Mouse (Mus musculus) fibroblast of lung, adult 2 months (primary cell): Measurements from ENCODE around the gene Cnnm2.
A peak's percentile ranks its signal among the peaks of the same experiment; 100 is the strongest.
"Not testable (repeated sequence)": the region's sequence is repeated elsewhere in the genome, so short reads cannot be mapped to it uniquely, and the experiment has no call there.

Experiments
- DNase-seq: peaks from one replicate; pipeline ENCODE4 v3.0.0-alpha.2; 2011; ENCODE audit warnings: low read depth

Cnnm2 gene

DNA sequence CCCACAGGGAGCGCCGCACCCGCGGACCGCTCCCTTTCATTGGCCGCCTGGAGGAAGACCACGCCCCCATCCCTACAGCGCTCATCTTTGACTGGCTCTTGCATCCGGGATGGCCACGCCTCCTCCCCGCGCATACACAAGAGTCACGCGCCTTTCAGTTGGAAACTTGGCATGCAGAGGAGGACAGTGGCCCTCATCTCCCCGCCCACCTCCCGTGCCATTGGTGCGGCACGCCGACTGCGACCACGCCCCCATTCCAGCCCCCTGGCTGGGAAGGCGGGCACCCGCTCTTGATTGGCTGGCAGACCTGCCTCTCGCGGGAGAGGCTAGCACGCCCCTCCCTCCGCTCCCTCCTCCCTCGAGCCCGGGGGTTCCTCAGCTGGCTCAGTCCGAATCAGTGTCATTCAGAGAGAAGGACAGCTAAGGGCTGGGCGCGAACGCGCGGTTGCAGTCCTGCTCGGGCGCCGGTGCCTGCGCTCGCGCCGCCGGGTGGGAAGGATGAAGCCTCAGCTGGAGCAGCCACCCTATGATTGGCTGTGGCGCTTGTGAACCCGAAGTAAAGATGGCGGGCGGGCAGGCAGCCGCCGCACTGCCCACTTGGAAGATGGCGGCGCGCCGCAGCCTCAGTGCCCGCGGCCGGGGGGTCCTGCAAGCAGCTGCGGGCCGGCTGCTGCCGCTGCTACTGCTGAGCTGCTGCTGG lies at the start of gene Cnnm2:
Cnnm2 (plus strand) TSS at position 350 of the 700 bp plus-strand sequence.
- DNase-seq: peak; percentile 99

DNA sequence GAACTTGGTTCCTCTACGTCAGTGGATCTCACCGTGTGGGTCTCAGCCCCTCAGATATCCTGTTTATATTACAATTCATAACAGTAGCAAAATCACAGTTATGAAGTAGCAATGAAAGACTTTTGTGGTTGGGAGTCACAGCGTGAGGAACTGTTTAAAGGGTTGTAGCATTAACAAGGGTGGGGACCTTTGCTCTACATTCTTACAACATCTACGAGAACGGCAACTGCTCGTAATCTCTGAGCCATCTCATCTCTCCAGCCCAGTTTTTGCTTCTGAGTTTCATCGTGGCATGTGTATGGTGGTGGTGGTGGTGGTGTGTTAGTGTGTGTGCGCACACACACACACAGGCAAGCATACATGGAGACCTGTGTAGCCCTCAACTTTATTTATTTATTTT lies 47.2 kb upstream of the Cnnm2 start:
- no peak for DNase-seq

DNA sequence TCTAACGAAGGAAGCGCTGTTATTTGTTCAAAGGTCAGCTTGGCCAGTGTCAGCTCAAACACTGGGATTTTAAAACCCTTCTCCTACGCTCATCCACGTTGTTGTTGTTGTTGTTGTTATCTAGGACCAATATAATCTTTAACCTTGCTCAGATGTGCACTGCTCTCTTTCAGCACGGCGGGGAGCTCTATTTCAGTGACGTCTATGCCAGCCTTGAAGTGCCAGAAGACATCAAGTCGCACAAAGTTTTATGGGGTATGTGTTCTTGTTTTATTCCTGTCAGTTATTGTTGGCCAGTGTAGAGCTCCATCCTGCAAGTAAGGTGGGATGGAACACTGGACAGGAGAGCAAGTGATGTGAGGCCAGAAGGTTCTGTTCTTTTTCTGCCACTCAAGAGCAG lies 46.4 kb upstream of the Cnnm2 start:
- DNase-seq: no peak

DNA sequence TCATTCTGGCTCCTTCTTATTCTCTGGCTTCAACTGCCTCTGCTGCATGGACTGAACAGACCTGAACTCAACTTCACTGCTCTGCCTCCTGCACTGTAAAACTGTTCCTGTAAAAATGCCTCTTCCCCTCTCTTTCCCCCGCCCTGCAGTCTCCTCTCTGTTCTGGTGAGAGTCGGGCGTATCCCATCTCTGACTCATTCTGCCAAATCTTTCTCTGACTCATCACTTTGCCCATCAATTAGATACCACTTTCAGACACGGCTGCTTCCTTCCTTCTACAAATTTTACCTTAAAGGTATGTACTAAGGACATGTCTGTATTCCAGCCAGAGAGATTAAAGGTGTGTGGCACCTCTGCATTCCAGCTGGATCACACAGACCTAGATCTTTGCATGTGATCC lies 43.2 kb upstream of the Cnnm2 start:
- no peak for DNase-seq

DNA sequence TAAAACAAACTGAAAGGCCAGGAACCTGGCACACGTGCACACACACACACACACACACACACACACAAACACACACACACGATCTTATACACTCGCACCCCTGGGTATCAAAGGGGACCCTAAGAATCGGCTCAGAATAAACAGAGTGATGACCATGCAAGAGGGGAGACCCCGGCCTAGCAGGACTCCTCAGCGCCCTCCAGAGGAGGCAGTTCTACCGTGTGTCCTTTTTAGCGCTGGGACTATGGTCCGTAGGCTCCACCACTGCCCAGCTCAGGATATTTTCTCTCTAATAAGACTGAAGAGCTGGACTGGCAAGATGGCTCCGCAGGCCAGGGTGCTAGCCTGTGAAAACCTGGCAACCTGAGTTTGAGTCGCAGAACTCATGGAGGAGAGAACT lies 37.0 kb upstream of the Cnnm2 start:
- no peak for DNase-seq

DNA sequence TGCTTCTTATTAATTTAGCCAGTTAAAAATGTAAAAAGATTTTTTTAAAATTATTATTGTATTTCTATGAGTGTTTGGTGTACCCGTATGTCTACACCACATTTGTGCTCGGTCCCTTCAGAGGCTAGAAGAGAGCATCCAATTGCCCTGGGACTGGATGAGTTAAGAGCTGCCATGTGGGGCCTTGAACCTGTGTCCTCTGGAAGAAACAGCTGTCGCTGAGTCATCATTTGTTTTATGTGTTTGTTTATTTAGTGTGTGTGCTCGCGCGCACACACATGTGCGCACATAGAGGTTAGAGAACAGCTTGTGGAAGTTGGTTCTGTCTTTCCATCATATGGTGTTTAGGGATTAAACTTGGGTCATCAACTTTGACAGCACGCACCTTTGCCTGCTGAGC lies 35.3 kb upstream of the Cnnm2 start:
- no peak for DNase-seq

DNA sequence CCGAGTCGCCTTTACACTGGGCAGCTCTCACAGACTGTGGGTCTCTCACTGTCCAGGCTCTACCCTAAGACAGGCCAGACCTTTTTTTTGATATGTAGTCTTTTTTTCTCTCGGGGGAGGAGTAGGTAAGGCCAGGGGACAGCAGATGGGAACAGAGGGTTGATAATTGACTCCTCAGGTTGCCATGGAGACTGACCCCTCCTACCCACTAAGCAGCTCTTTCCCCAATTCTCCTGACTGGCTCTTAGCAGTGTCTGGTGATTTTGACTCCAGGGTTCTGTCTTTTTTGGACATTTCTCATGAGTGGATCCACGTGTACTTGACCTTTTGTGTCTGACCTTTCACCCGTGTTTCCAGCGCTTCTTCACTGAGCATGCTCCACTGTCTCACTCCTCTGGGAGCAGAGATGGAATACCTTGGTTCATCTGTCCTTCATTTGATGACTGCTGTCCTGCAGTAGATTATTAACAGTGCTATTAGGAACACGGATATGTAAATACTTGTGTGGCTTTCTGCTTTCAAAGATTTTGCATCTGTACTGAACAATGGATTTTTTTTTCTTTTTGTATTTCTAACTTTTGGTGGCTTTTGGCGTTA lies 34.2 kb upstream of the Cnnm2 start:
- no peak for DNase-seq

DNA sequence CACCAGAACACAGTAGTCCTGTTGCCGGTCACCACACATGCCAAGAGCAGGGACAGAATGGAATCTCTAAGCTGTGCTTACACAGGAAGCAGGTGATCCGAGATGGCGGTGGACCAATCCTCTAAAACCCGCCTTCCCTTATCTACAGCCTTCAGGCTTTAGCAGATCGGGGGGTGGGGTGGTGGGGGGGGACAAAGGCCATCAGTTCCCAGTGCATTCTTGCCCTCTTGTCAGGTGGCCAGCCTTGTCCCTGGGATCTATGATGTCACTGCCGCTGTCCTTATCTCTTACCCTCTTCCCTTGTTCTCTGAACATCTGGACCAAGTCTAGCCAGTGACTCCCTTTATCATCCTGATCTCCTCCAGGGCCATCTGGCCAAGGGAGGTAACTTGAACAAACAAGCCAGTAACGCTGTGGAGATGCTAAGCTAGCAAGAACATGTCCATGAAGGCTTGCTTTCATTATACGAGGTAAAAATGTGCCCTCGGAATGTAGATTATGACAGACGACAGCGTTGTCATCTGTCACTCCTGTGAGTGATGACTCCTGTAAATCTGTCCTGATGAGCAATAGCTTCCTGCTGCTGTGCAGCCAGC lies 33.4 kb upstream of the Cnnm2 start:
- no peak for DNase-seq

DNA sequence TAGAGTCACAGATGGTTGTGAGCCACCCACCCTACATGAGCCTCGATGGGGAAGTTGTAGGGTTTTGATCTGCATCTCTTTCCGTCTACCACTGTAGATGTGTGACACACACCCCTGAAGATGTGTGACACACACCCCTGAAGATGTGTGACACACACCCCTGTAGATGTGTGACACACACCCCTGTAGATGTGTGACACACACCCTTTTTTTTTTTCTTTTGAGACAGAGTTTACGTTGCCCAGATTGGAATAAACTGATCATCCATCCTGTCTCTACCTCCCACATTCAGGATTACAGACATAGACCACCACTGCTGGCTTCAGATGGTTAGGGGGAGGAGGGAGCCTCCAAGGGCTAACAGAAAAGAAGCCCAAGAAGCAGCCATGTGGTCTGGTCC lies 32.5 kb upstream of the Cnnm2 start:
- no peak for DNase-seq

DNA sequence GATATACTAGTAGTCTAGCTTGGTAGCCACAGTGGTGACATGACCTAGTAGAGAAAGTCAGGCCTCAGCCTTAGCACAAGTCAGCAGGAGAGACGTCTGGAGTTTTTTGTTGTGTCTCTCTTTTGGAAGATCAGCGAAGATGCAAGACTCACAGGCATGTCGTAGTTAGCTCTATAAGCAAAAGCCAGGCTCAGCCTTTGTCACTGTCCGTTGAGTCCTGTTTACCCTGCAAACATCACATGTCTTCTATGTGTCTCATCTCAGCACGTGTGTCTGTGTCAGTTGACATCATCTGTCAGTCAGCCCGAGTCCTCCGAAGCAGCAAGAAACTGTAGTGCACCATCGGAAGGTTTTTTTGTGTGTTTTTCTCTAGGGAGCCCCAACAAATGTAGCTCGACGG lies 30.0 kb upstream of the Cnnm2 start:
- no peak for DNase-seq

DNA sequence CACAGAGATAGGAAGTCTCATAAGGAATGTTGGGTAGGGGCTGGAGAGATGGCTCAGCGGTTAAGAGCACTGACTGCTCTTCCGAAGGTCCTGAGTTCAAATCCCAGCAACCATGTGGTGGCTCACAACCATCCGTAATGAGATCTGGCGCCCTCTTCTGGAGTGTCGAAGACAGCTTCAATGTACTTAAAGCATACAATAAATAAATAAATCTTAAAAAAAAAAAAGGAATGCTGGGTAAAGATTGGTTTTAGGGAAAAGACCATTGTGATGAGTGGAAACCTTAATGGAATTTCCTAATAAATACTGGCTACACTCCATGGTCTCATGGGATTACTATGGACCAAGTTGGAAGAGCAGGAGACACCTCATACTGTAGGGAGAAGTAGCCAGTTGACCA lies 28.7 kb upstream of the Cnnm2 start:
- DNase-seq: not testable (repeated sequence)

DNA sequence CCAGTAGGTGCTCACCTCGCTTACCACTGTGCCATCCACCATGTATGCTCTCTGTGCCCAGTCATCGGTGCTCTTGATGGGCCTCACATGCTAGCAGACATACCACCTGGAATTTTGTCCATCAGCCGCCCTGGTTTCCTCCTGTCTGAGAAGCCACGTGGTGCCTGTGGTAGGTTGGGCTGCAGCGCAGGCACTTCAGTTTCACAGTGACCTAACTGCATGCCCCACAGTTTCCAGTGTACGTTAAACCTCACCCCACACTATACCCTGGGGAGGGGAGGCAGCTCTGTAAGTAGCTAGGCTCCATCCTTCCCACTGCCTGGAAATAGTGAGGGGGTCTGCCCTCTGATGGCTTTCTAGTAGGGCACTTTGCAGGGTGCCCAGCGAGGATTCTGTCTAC lies 27.8 kb upstream of the Cnnm2 start:
- no peak for DNase-seq

DNA sequence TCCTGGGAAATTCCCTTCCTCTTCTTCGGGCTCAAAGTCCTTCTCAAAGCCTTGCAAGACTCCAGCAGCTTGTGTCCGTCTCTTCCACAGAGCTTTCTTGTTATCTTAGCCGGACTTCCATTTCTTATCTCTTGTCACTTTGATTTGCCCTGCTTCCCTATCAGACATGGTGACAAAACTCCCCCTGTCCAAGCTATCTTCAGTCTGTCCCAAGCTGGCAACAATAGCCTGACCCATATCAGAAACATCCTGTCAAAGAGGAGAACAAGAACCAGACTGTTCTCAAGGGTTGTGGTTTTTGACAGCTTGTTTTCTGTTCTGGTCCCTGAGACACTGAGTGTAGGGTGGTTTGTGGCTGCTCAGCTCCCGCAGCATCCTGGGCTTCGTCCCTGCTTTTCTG lies 26.2 kb upstream of the Cnnm2 start:
- no peak for DNase-seq

DNA sequence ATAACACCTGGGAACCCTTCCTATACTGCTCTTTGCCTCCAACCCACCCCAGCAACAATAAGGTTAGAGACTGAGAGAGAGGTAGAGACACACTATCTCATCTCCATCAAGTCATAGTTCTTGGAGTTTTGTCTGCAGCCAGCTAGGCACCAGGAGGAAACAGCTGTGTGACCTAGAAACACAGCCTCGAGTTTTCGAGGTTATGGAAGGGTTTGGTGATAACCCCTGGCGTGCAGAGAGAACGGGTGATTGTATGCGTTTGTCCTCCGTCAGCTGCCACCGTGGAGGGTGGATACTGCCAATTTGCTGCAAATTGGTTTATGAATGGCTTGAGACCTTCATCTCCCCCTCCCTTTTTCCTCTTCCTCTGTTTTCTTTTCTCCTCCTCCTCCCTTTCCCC lies 24.3 kb upstream of the Cnnm2 start:
- no peak for DNase-seq

DNA sequence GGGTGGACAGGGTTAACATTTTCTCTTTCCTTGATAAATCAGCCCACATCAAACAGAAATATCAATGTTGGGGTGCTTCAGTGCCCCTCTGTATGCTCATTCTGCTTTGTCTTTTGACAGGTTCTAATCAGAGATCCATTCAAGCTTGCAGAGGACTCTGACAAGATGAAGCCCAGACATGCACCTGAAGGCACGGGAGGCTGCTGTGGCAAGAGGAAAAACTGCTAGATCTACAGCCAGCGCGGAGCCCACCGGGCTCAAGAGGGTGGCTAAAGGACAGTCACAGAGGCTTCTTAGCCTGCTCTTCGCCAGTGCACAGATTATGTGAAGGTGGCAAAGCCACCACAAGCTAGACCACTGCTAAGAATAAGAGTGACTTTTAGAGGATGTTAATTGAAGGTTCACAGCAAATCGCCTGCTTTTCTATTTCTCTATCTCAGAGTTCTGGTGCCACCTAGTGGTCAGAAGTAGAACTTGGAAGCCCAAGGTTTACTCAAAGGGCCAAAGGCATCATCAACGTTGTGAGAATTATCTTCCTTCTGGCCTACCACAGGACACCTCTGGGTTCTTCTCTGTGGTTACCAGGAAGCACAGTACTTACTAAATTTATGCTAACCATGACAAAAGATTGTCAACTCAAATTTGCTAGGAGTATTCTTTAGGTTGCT lies 20.9 kb upstream of the Cnnm2 start:
- DNase-seq: no peak

DNA sequence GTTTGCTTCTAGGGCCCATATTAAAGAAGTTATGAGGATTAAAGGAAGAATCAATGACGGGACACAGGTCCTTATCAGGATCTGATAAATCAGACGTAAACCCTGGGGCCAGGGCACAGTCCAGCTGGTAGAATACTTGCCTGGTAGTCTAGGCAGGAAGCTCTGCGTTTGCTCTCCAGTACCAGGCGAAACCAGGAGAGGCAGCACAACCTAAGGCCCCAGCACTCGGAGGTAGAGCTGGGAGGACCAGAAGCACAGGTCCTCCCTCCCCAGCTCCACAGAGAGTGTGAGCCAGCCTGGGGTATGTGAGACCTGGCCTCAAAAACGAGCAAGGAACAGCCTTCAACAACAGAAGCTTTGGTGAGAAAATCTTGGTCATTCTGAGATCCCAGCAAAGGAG lies 19.8 kb upstream of the Cnnm2 start:
- no peak for DNase-seq

DNA sequence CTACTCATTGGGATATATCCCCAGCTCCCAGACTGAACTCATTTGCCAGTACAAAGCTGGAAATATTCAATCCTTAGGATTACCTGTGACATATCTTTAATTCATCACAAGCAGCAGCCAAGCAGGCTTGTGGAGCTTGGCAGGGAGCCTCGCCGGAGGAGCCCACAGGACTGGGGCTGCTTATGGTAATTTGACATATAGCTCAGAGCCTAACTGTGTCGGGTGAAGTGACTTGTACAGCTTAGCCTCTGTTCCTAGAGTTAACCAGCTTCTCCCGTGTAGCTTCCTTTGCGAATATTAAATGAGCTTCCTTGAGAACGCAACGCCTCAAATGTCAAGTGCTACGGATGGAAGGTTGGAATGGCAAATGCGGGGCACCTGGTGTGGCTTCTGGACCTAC lies 16.7 kb upstream of the Cnnm2 start:
- DNase-seq: no peak

DNA sequence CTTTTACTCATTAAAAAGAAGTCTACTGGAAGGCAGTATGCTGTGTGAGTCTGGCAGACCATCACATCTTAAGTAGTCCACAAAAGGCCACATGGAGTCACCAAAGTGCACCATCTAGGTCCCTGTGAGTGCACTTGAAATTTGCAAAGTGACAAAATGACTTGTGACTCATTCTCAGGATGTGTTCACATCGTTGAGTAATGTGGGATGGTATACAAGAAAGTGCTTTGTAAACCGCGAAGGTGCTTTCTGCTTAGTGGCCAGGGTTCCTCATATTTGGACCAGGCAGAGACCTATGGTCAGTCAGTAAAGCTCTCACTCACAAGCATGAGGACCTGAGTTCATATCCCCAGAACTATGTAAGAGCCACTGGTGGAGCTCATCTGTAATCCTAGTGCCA lies 13.6 kb upstream of the Cnnm2 start:
- DNase-seq: no peak

DNA sequence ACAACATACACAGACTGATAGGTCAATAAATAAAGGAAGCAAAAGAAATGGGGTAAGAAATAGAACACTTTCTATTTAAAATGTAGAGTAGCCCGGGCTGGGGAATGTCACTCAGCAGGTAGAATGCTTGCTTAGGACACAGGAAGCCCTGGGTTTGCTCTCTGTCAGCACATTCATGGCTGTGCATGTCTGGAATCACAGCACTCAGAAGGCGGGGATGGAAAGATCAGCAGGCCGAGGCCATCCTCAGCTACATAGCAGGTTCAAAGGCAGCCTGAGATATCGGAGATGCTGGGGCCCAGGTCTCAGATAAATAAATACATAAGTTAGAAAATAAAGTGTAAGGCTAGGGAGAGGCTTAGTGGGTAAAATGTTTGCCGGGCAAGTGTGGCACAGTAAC lies 9.2 kb upstream of the Cnnm2 start:
- no peak for DNase-seq

DNA sequence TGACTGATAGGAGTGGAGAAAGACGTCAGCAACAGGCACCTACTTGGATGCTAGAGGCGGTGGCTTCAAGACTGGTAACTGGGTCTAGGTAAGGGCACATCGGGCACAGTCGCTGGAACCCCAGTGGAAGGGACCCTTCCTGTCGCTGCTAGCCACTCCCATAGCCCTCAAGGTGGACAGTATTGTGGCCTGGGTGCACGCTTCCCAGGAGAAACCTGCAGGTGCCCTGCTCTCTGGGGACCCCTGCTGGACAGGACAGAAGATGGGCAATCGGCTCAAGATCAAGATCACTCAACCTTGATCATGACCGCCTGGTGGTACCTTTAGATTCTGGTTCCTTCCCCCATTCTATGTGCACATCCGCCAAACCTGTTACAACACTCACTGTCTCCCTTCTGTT lies 6.3 kb upstream of the Cnnm2 start:
- DNase-seq: no peak

DNA sequence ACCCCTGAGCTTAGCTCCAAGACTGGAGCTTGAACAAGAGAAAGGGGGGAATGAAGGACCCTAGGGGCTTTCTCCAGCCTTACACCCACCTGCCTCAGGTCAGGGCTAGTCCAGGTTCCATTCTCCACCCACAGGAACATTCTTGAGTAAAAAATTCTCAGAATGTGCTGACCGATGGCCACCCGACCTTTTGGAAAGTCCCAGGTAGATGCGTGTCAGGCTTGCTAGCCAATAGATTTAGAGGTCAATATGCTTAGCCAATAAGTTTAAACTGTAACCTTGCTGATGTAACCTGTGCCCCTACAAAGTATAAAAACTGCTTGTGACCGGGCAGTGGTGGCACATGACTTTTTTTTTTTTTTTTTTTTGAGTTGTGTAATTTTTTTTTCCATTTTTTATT lies 5.2 kb upstream of the Cnnm2 start:
- DNase-seq: no peak

DNA sequence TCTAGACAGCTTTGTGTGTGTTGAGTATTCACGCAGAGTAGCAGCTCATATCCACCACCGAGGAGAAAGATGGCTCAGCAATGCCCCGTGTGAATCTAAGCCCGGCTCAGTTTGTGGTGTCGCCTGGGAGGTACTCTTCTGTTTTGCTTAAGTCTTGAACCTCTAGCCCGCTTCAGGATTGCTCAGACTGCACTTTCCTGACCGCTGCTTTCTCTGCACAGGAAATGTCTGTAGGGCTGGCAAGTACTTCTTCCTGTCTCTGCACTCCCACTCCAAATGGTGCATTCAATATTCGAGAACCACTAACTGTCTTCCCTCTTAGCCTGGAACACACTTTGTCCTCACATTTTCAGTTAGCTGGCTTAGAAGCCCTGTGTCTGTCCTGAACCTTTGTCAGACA lies 2.3 kb upstream of the Cnnm2 start:
- no peak for DNase-seq

DNA sequence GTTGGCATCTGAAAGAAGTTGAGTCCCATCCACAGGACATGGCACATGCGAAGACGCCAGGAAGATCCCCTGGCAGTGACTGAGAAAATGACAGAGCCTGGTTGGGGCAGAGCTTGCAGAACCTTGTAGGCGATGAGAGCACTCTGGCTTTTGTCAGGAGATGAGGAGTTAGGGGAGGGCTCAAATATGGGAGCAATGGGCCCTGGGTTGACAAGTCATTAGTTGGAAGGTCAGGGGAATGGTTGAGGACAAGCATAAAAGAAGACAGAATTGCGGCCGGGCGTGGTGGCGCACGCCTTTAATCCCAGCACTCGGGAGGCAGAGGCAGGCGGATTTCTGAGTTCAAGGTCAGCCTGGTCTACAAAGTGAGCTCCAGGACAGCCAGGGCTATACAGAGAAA lies 1.5 kb upstream of the Cnnm2 start:
- not testable (repeated sequence) for DNase-seq
